Mouse (Mus musculus) mesoderm, embryonic 11.5 days (tissue): ENCODE results near the gene Fblim1.

ENCODE experiments used
- DNase-seq: peaks from one replicate; pipeline ENCODE4 v3.0.0-alpha.2; 2012; ENCODE audit warnings: low read depth, low spot score

Fblim1 gene

DNA sequence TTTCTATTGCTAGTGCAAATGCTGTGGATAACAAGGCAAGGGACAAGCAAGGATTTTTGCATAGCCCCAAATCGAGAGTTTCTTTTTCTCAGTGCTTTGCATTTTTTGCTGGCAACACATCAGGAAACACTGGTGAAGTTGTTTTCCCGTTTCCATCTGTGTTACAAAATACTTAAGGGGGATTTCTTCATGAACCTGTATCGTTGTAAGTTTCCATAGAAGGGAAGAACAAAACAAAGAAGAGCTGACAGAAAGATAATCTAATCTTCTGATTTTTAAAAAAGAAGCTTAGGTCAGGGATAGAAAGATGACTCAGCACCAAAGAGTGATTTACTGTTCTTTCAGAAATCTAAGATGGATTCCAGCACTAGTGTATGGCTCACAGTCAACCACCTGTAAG, 65.1 kb downstream of the Fblim1 start:
- DNase-seq = no peak

DNA sequence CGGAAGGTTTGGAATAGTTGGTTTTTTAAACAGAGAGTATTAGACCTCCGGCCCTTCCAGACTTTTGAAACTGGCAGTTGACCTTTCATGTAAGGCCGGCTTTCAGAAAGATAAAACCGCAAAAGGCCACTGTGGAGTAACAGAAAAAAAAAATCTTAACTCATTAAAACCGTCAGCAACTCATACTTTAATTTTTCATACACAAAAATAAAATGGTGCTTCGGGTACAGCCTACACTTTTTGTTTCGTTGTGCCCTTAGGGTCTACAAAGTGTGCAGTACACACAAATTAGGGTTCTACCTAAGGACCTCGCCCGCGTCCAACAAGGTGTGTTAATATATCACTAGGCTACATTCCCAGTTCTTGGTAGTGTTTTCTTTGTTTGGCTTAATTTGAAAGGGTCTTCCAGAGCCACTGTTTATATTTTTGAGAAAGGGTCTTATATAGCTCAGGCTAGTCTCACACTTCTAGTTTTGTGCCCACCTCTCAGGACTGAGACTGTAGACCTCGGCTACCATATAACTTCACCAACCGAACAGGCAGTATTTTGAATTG, 66.6 kb downstream of the Fblim1 start:
- no peak for DNase-seq

DNA sequence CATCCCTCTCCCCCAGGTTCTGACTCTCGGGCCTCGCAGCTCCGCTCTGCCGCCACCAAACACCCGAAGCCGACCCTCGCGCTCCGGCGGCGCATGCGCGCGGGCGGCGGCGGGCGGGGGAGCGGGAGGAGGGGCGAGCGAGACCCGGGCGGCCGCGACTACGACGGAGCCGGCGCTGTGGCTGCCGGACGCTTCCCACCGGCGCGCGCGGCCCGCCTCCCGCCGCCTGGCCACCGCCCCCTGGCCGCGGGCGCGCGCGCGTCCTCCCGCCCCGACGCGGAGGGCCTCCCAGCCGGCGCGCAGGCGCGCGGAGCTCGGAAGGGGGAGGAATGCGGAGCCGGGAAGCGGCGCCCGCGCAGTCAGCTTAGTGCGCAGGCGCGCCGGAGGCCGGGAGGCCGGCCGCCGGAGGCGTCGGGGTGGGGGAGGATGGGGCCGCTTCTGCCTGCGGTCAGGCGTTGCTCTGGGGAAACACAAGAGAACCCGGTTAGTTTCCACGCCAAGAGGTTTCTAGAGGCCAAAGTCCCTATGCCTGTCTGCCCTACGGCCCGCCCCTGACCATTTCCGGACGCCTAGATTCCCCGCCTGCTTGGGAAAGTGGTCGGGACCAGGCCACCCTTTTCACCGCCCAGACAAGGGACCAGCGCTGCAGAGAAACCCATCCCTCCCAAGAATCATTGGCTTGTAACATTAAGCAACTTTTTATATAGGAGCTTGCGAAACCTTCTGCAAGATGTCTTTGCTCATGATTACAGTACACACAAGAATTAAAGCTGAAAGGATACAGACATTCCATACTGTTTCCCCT, 67.3 kb downstream of the Fblim1 start, which contains the start of gene Spen:
Gene Spen (minus strand): TSS at position 190 of the 805 bp plus-strand sequence.
- DNase-seq = peak; percentile 97

DNA sequence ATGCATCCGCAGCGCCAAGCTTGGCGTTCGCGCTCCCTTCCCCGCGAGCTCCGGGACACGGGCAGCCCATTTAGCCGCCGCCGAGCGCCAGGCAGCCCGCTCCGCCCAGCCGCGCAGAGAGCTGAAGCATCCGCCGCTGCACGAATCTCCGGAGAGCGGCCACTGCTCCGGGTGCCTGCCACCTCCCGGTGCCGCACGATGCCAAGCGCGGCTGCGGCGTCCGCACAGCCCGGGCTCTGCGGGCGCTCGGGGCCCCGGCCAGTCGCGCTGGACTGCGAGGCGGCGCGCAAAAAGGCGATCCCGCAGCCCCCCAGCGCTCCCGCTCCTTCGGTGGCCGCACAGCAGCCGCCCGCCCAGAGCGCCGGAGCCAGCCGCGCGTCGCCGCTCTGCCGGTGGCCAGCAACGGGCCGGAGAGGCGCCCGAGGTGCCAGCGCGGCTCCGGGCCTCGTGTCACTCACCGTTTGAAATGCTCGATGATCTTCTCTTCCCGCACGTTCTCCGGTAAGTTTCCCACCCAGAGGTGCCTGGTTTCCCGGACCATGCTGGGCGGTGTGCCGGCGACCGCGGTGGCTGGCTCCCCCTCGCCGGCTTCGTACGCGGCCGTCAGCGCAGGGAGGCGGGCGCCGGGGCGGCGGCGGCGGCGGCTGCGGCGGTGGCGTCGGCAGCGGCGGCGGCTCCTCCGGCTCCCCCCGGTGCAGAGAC, 68.0 kb downstream of the Fblim1 start:
- peak; percentile 21 for DNase-seq

DNA sequence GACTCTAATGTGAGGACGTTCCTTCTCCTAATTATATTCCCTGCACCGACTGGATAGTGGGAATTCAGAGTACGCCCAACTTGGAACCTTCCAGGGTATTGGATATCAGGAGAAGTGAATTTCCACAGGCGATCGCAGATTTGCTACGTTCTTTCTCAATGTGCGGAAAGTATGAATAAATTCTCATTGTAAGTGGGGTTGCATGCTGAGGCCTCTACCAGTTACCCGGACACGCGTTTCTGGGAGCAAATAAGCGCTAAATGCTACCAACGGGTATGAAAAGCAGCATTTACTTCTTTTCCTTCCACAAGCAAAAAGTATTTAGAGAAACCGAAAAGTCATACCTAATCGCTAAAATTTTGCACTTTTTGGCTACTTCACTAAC, 68.7 kb downstream of the Fblim1 start:
- no peak for DNase-seq

DNA sequence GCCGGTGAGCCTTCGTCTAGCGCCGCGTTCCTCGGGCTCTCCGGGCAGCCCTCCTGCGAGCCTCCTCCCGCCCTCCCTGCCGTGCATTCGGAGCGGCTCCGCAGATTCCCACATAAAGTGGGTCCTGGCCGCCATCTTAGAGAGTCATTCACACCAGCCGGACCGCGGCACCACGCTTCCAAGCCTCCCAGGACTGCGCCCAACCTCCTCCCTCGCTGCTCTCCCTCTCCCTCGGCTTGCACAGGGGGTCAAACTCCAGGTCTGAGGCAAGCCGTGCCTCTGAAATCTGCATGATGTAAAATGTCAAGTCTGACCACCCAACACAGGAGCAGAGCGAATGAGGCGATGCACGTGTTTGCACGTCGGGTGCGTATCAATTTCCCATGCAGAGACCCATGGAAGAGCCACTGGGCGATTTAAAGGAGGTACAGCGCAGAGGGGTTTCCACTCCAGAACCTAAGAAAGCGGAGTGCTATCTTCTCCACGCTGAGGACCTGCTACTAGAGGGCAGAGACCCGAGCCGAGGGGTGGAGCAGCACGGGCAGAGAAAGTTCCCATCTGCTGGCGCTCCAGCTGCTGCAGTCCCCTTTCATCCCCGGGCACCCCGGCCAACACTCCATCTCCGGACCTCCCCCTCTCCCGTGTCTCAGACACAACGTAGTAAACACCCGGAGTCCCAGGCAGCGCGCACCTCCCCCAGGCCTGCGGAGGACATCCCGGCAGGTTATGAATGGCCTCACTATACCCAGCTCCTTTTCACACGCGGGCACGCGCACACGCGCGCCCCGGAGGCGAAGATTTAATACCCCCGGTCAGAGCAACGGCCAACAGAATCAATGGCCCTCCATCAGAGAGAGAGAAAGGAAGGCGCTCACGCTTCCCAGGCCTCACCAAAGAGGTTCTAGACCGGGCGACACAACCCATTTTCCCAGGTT, 69.3 kb downstream of the Fblim1 start:
- peak; percentile 93 for DNase-seq

DNA sequence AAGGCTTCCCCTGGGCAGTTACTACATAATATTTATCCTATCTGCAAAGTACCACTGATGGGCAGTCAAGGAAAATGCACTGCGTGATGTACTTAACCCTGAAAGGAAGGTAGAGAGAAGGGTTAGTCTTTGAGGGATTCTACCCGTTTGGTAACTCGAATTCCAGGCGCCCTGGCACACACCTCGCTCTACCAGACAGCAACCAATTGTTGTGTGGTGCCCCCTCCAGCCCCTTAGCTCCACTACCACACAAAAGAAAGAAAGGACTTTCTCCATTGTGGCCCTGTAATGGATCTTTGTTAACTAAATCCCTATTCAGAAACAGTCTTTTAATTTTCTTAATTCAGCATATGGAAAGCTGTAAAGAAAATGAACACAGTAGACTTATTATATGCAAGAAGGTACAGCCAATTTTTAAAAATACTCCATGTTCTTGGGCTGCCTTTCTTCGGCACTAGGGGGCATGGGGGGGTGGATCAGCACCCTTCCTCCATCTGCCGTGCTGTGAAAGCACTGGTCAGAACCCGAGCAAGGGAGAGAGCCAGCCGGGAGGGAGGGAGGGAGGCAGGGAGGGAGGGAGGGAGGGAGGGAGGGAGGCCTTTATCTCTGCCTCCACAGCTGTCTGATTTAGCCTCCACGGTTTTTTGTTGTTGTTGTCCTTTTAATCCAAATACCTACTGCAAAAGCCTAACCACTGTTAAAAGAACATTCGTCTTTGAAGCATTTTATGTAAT, 70.8 kb downstream of the Fblim1 start:
- peak; percentile 76 for DNase-seq

DNA sequence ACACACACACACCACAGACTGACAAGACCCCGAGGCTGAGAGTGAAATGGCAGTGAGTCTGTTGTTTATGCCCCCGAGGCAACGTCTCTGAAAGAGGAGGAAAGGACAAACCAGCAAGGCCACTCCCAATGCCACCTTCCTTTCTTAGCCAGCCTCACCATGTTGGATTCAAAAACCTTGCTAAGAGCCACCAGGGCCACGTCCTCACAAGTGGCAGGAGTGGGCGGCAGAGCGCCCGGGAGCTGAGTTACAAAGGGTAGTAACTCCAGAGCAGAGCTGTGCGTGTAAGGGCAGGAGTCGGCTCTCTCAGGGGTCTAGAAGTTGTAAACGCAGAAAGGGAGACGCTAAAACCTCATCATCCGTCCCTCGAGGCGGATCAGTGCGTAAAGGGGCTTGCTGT, 74.9 kb downstream of the Fblim1 start:
- no peak for DNase-seq

DNA sequence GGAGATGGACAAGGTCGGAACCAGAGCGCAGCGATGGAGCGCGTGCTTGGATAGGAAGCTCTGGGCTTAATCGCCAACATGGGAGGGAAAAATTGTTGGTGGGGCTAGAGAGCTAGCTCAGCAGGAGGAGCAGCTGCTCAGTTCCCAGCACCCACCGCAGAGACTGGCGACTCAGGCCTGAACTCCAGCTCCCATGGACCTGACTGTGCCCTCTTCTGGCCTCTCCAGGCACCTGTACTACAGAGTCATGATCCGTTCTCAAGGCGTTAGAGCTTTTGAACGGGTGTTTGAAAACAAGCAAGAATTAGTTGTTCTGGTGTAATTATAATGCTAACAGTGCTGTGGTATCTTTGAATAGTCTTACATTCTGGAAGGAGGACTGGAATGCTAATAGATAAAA, 77.0 kb downstream of the Fblim1 start:
- no peak for DNase-seq

DNA sequence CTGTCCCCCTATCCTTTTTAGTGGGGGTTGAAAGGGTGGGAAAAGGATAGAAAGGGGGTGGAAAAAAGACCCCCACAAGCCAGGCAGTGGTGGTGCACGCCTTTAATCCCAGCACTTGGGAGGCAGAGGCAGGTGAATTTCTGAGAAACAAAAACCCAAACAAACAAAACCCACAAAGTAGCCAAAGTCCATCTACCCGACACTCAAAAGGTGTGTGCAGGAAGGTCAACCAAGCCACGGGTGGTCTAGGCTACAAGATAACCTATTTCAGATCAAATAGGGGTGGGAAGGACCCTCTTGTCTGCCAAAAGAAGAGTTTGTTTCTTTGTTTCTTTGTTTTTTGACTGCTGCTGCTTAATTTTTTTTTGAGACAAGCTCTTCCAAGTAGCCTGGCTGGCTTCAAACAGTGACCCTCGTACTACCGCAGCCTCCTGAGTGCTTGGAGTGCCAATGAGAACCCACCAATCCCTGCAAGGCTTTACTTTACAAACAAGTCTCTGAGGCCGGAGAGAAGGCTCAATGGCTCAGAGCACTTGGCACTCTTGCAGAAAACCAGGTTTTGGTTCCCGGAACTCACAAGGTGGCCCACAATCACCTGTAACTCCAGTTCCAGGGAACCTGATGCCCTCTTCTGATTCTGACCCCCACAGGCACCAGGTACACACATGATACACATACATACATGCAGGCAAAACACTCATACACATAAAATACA, 78.8 kb downstream of the Fblim1 start:
- no peak for DNase-seq
